Mouse (Mus musculus): ENCODE measurements around the gene Tbc1d24.
A peak's percentile ranks its signal among the peaks of the same experiment; 100 is the strongest.

Tbc1d24 gene

DNA sequence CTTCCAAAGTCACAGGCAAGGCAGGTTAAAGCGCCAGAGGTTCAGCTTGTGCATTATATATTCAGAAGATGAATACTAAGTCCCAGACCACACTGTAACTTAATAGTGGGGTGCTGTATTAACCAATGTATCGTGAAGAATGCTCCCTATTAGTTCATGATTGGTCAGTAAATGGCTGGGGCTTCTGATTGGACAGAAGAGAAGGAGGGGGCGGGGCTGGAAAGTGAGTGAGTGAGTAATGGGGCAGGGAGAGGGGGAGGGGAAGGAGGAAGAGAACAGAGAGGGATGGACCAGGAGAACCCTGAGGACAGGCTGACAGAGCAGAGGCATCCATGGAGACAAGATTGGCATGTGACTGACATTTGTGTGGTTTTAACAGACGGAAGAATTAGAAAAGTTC, 11.5 kb upstream of the Tbc1d24 start:
- Histone ChIP-seq H3K4me3 (replicated peaks; ENCODE audit: low read length) (no peak overlapping the region), H3K4me1 (replicated peaks; ENCODE audit: low read depth, low read length) (peaks cover 64% of the 10 kb centered on the region), H3K9me3 (ENCODE audit: low read length) (no peaks in the 10 kb centered on the region), H3K27me3 (ENCODE audit: insufficient read depth, low read length) (peaks cover 14% of the 10 kb centered on the region), H3K36me3 (ENCODE audit: insufficient read depth, low read length) (peaks cover 49% of the 10 kb centered on the region)
- no peak for TF ChIP-seq NANOG (IDR thresholded peaks at IDR 0.05; ENCODE audit: borderline replicate concordance, low read length)
- no peak for TF ChIP-seq CTCF (conservative IDR thresholded peaks at IDR 0.05; ENCODE audit: low read length)
- no peak for TF ChIP-seq POU5F1 (IDR thresholded peaks at IDR 0.05; ENCODE audit: borderline replicate concordance, low read length)

DNA sequence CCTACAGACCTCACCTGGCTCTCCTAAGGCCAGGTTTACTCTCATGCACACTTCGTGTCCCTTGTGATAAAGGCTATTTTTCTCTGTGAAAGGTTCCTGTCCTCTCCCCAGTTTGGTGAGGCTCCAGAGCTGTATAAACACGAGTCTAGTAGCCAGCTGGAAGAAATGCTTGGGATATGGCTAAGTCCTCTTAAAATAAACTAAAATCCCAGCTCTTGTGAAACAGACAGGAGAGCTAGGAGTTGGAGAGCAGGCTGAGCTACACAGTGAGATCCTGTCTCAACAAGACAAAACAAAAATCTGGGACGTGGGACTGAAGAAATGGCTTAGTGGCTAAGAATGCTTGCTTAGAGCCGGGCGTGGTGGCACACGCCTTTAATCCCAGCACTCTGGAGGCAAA, 7.8 kb upstream of the Tbc1d24 start:
- Histone ChIP-seq H3K36me3 (ENCODE audit: insufficient read depth, low read length) (peaks cover 37% of the 10 kb centered on the region), H3K4me3 (replicated peaks; ENCODE audit: low read length) (no peak overlapping the region), H3K4me1 (replicated peaks; ENCODE audit: low read depth, low read length) (peaks cover 75% of the 10 kb centered on the region), H3K9me3 (ENCODE audit: low read length) (no peaks in the 10 kb centered on the region), H3K27me3 (ENCODE audit: insufficient read depth, low read length) (peaks cover 48% of the 10 kb centered on the region)
- TF ChIP-seq POU5F1 (IDR thresholded peaks at IDR 0.05; ENCODE audit: borderline replicate concordance, low read length) (no peak), NANOG (IDR thresholded peaks at IDR 0.05; ENCODE audit: borderline replicate concordance, low read length) (no peak), CTCF (conservative IDR thresholded peaks at IDR 0.05; ENCODE audit: low read length) (no peak)

DNA sequence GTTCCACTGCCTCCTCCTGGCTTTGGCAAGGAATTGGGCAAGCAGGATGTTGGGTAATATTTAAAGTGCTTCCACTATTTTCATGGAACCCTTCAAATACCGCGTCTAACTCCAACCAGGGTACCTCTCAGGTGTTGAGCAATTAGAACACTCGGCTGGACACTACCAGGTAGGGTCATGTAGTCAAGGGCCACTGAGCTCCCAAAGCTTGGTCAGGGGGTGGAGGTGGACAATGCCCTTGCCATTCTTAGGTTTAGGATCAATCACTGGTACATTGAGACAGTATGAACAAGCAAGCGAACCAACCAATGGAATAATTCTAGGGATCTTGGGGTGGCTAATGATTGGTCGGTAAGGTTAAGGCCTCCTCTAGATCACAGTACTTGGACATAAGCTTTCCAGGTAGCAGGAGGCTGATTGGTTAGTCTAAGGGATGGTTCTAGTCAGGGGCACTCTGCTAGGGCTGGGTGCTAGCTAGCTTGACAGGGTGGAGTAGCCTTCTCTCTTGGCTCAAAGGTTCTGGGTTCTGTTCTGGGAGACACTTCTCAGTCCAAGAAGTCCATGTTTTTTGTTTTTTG, 7.2 kb upstream of the Tbc1d24 start:
- Histone ChIP-seq H3K9me3 (ENCODE audit: low read length) (no peaks in the 10 kb centered on the region), H3K36me3 (ENCODE audit: insufficient read depth, low read length) (peaks cover 31% of the 10 kb centered on the region), H3K27me3 (ENCODE audit: insufficient read depth, low read length) (peaks cover 54% of the 10 kb centered on the region), H3K4me3 (replicated peaks; ENCODE audit: low read length) (peak overlapping the region; percentile 81), H3K4me1 (replicated peaks; ENCODE audit: low read depth, low read length) (peaks cover 76% of the 10 kb centered on the region)
- no peak for TF ChIP-seq NANOG (IDR thresholded peaks at IDR 0.05; ENCODE audit: borderline replicate concordance, low read length)
- TF ChIP-seq CTCF (conservative IDR thresholded peaks at IDR 0.05; ENCODE audit: low read length) = no peak; the same call in 1 of the 2 replicates
- TF ChIP-seq POU5F1 (IDR thresholded peaks at IDR 0.05; ENCODE audit: borderline replicate concordance, low read length) = no peak

DNA sequence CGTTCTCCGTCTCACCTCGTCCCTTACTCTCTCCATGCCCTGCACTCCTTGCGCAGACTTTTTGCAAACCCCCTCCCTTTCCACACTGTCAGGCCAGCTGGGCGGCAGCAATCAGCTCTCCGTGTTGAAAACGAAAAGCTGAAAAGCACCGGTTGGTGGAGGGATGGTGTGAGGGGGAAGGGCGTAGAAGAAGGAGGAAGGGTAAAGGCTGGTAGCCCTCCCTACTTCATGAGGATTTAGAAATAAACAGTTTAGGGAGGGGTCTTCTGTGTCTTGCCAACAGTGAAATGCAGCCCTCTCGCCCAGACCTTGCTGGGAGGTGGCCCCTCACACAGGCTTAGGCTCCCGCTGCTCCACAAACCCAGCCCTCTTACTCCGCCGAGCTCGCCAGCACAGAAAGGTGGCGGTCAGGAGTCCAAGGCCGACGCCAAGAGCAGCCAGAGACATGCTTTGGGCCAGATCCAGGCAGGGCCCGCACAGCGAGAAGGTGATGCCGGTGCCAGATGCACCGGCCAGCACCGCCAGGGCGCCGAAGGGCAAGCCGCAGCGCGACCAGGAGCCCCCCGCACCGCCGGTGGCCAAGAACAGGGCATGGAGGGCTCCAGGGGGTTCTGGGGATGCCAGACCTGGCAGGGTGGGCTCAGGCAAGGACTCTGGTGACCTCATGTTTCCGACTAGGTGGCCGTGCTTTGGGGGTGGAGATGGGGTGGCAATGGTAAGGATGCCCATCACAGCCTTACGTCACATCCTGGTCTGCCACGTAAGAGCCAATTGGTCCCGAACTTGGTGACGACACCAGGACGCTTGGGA, 6.5 kb upstream of the Tbc1d24 start:
- H3K27me3 ChIP-seq (ENCODE audit: insufficient read depth, low read length) = peaks cover 61% of the 10 kb centered on the region
- peaks cover 77% of the 10 kb centered on the region for H3K4me1 ChIP-seq (replicated peaks; ENCODE audit: low read depth, low read length)
- TF ChIP-seq CTCF (conservative IDR thresholded peaks at IDR 0.05; ENCODE audit: low read length) = no peak
- no peak for TF ChIP-seq POU5F1 (IDR thresholded peaks at IDR 0.05; ENCODE audit: borderline replicate concordance, low read length)
- TF ChIP-seq NANOG (IDR thresholded peaks at IDR 0.05; ENCODE audit: borderline replicate concordance, low read length) = no peak
- H3K36me3 ChIP-seq (ENCODE audit: insufficient read depth, low read length) = peaks cover 26% of the 10 kb centered on the region
- H3K9me3 ChIP-seq (ENCODE audit: low read length) = no peaks in the 10 kb centered on the region
- H3K4me3 ChIP-seq (replicated peaks; ENCODE audit: low read length) = peak overlapping the region; percentile 81

DNA sequence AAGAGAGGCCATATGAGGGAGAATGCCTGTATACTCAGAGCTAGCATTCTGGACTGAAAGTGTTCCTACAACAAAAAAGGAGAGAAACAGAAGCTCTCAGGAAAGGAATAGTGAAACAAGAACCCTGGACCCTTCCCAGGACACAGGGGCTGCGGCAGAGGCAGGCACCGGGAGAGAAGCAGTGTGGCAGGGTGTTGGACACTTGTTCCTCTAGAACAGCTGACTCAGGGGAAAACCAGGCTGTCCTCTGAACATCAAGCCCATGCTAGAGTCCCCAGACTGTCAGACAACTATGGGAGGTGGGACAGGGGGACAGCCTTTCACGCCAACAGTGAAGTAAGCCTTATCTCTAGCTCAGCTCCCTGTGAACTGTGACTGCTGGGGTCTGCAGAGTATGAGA, 5.2 kb upstream of the Tbc1d24 start:
- TF ChIP-seq NANOG (IDR thresholded peaks at IDR 0.05; ENCODE audit: borderline replicate concordance, low read length) = no peak
- TF ChIP-seq POU5F1 (IDR thresholded peaks at IDR 0.05; ENCODE audit: borderline replicate concordance, low read length) = no peak
- no peak for TF ChIP-seq CTCF (conservative IDR thresholded peaks at IDR 0.05; ENCODE audit: low read length)
- Histone ChIP-seq H3K4me3 (replicated peaks; ENCODE audit: low read length) (peak overlapping the region; percentile 81; the same call in 1 of the 2 replicates), H3K36me3 (ENCODE audit: insufficient read depth, low read length) (peaks cover 13% of the 10 kb centered on the region), H3K4me1 (replicated peaks; ENCODE audit: low read depth, low read length) (peaks cover 74% of the 10 kb centered on the region), H3K9me3 (ENCODE audit: low read length) (no peaks in the 10 kb centered on the region), H3K27me3 (ENCODE audit: insufficient read depth, low read length) (peaks cover 74% of the 10 kb centered on the region)

DNA sequence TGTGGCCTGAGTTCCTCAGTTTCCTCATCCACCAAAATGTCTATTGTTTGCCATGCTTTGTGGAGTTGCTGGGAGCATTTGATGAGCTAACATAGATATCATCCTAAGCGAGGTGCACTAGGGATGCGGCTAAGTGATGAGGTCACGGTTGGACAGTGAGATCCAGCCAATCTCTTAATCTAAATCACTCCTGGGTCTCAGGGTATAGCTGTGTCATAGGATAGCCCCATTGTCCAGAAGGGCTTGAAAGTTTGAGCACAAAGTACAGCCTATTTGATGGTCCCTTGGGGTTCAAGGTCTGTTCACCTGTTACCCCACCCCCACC, 4.5 kb upstream of the Tbc1d24 start:
- no peak for TF ChIP-seq POU5F1 (IDR thresholded peaks at IDR 0.05; ENCODE audit: borderline replicate concordance, low read length)
- Histone ChIP-seq H3K27me3 (ENCODE audit: insufficient read depth, low read length) (peaks cover 74% of the 10 kb centered on the region), H3K9me3 (ENCODE audit: low read length) (no peaks in the 10 kb centered on the region), H3K4me1 (replicated peaks; ENCODE audit: low read depth, low read length) (peaks cover 77% of the 10 kb centered on the region), H3K4me3 (replicated peaks; ENCODE audit: low read length) (no peak overlapping the region), H3K36me3 (ENCODE audit: insufficient read depth, low read length) (peaks cover 7% of the 10 kb centered on the region)

DNA sequence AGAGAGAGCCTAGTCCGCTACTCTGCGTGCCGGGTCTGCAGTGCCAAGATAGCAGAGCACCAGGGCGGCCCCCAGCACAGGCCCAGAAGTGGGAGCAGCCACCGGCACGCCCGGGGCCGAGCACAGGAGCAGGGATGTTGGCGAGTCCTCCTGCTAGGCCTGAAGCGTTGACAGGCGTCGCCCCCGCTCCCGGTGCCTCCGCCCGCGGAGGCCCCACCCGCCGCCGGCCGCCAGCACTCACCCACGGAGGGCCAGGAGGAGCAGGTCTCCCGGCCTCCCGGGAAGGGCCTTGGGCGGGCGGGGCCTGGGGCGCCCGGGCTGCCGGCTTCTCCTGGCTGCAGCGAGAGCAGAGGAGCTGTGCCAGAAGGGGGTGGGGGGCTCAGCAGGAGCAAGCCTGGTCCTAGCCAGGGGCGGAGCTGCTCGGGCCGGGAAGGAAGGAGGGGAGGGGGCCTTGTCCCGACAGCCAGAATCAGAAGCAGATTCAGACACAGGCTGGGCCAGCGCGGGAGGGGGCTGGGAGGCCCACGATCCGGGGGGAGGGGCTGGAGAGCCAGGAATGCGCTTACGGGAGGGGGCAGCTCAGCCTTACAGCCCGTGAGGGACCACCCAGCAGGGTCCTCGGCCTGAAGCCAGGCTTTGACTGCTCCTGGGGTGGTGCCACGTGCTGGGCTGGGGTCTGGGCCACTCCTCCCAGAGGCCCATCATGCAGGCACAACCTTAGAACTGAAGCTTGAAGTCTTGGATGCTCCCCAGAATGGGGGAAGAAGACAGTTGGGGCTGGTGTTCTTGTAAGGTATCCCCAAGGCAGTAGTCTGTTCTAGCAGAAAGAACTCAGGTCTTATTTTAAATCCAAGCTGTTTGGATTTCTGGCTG, 3.9 kb upstream of the Tbc1d24 start, which contains the start of gene Ntn3:
Gene Ntn3, minus strand, starts transcription at position 489 of the 873 bp plus-strand sequence.
- H3K36me3 ChIP-seq (ENCODE audit: insufficient read depth, low read length) = peaks cover 3% of the 10 kb centered on the region
- no peak for TF ChIP-seq CTCF (conservative IDR thresholded peaks at IDR 0.05; ENCODE audit: low read length)
- no peak for TF ChIP-seq NANOG (IDR thresholded peaks at IDR 0.05; ENCODE audit: borderline replicate concordance, low read length)
- TF ChIP-seq POU5F1 (IDR thresholded peaks at IDR 0.05; ENCODE audit: borderline replicate concordance, low read length) = no peak
- peaks cover 83% of the 10 kb centered on the region for H3K4me1 ChIP-seq (replicated peaks; ENCODE audit: low read depth, low read length)
- H3K9me3 ChIP-seq (ENCODE audit: low read length) = no peaks in the 10 kb centered on the region
- H3K27me3 ChIP-seq (ENCODE audit: insufficient read depth, low read length) = peaks cover 74% of the 10 kb centered on the region
- peak within 1 kb of the TSS; percentile 87 for H3K4me3 ChIP-seq (replicated peaks; ENCODE audit: low read length)

DNA sequence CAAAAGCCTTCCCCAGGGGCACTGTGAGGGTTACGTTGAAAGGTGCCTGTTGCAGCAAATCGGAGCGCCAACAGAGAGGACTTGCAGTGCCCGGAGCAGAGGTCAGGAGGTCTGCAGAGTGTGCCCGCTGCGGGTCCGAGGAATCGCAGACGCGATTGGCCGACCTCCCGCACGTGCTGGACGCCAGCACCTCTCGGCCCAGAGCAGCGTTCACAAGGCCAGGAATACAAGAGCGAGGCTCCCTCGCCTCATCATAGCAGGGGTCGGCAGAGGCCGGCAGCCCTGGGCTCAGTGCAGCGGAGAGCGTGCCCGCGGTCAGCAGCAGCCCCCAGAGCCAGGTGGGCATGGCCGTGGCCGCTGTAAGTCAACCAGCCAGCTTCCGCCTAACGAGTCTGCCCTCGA, 3.3 kb upstream of the Tbc1d24 start:
- Histone ChIP-seq H3K36me3 (ENCODE audit: insufficient read depth, low read length) (no peaks in the 10 kb centered on the region), H3K9me3 (ENCODE audit: low read length) (no peaks in the 10 kb centered on the region)
- TF ChIP-seq NANOG (IDR thresholded peaks at IDR 0.05; ENCODE audit: borderline replicate concordance, low read length) = no peak
- no peak for TF ChIP-seq POU5F1 (IDR thresholded peaks at IDR 0.05; ENCODE audit: borderline replicate concordance, low read length)
- no peak for TF ChIP-seq CTCF (conservative IDR thresholded peaks at IDR 0.05; ENCODE audit: low read length)

More for the DNA sequence above, 3.3 kb upstream of the Tbc1d24 start:
- peak overlapping the region; percentile 87 for H3K4me3 ChIP-seq (replicated peaks; ENCODE audit: low read length)
- H3K27me3 ChIP-seq (ENCODE audit: insufficient read depth, low read length) = peaks cover 74% of the 10 kb centered on the region
- H3K4me1 ChIP-seq (replicated peaks; ENCODE audit: low read depth, low read length) = peaks cover 88% of the 10 kb centered on the region

All from E14TG2a.4 (cell line).